Mouse (Mus musculus): ENCODE results near the gene Plxdc2.
A peak's percentile ranks its signal among the peaks of the same experiment; 100 is the strongest.

The Plxdc2 gene

GRCm38 (mm10) chr2:16414340-16414976 lies 58.4 kb downstream of the Plxdc2 start:
- DNase-seq (ENCODE audit: low read depth, low spot score): no peak

- DNase-seq (ENCODE audit: low read depth, low spot score): no peak
Measured at GRCm38 (mm10) chr2:16439030-16439429, 82.9 kb downstream of the Plxdc2 start.

- DNase-seq (ENCODE audit: low read depth, low spot score): no peak
Measured at GRCm38 (mm10) chr2:16442643-16443042, 86.5 kb downstream of the Plxdc2 start.

GRCm38 (mm10) chr2:16447936-16448335 lies 91.8 kb downstream of the Plxdc2 start:
- no peak for DNase-seq (ENCODE audit: low read depth, low spot score)

- peak; percentile 40 for DNase-seq (ENCODE audit: low read depth, low spot score)
Measured at GRCm38 (mm10) chr2:16450838-16451665, 94.9 kb downstream of the Plxdc2 start.

- no peak for DNase-seq (ENCODE audit: low read depth, low spot score)
Measured at GRCm38 (mm10) chr2:16451666-16452009, 95.5 kb downstream of the Plxdc2 start.

- no peak for DNase-seq (ENCODE audit: low read depth, low spot score)
Measured at GRCm38 (mm10) chr2:16452080-16452479, 96.0 kb downstream of the Plxdc2 start.

GRCm38 (mm10) chr2:16456264-16456780 lies 100.2 kb downstream of the Plxdc2 start:
- no peak for DNase-seq (ENCODE audit: low read depth, low spot score)

- DNase-seq (ENCODE audit: low read depth, low spot score): no peak
Measured at GRCm38 (mm10) chr2:16459490-16459889, 103.4 kb downstream of the Plxdc2 start.

- DNase-seq (ENCODE audit: low read depth, low spot score): no peak
Measured at GRCm38 (mm10) chr2:16470099-16470498, 114.0 kb downstream of the Plxdc2 start.

- DNase-seq (ENCODE audit: low read depth, low spot score): no peak
Measured at GRCm38 (mm10) chr2:16483943-16484342, 127.8 kb downstream of the Plxdc2 start.

GRCm38 (mm10) chr2:16485970-16486369 lies 129.9 kb downstream of the Plxdc2 start:
- DNase-seq (ENCODE audit: low read depth, low spot score): no peak

GRCm38 (mm10) chr2:16491242-16491641 lies 135.1 kb downstream of the Plxdc2 start:
- DNase-seq (ENCODE audit: low read depth, low spot score): no peak

GRCm38 (mm10) chr2:16502843-16503242 lies 146.7 kb downstream of the Plxdc2 start:
- no peak for DNase-seq (ENCODE audit: low read depth, low spot score)

GRCm38 (mm10) chr2:16507540-16508230 lies 151.6 kb downstream of the Plxdc2 start:
- no peak for DNase-seq (ENCODE audit: low read depth, low spot score)

GRCm38 (mm10) chr2:16518148-16518547 lies 162.0 kb downstream of the Plxdc2 start:
- DNase-seq (ENCODE audit: low read depth, low spot score): no peak

- DNase-seq (ENCODE audit: low read depth, low spot score): no peak
Measured at GRCm38 (mm10) chr2:16523427-16523826, 167.3 kb downstream of the Plxdc2 start.

- no peak for DNase-seq (ENCODE audit: low read depth, low spot score)
Measured at GRCm38 (mm10) chr2:16532244-16532643, 176.1 kb downstream of the Plxdc2 start.

GRCm38 (mm10) chr2:16534566-16534965 lies 178.5 kb downstream of the Plxdc2 start:
- no peak for DNase-seq (ENCODE audit: low read depth, low spot score)

- no peak for DNase-seq (ENCODE audit: low read depth, low spot score)
Measured at GRCm38 (mm10) chr2:16541226-16541625, 185.1 kb downstream of the Plxdc2 start.

- no peak for DNase-seq (ENCODE audit: low read depth, low spot score)
Measured at GRCm38 (mm10) chr2:16545207-16545606, 189.1 kb downstream of the Plxdc2 start.

- DNase-seq (ENCODE audit: low read depth, low spot score): no peak
Measured at GRCm38 (mm10) chr2:16559287-16559686, 203.2 kb downstream of the Plxdc2 start.

Data from embryo, embryonic 11.5 days (tissue).